Mouse (Mus musculus) embryonic stem cell, embryonic (primary cell): ENCODE results near the gene Aldh1a3.

ENCODE experiments used
- CTCF ChIA-PET, 4 experiments: fragments of 300-600 bp in 2 of 4; fragments of 350-600 bp in 2 of 4; sonication (Branson Sonifier 250); formaldehyde crosslinking; loops; one replicate each; lab custom pipeline; 2022; ENCODE audit warnings: inconsistent platforms in 2 of 4; lab: Charles Lee
- POLR2A ChIA-PET, 4 experiments: fragments of 300-600 bp in 2 of 4; fragments of 350-600 bp in 2 of 4; sonication (Branson Sonifier 250); formaldehyde crosslinking; loops; one replicate each; lab custom pipeline; 2022; ENCODE audit warnings: antibody characterized with exemption in 4 of 4, inconsistent platforms in 1 of 4; lab: Charles Lee

Aldh1a3 gene

DNA sequence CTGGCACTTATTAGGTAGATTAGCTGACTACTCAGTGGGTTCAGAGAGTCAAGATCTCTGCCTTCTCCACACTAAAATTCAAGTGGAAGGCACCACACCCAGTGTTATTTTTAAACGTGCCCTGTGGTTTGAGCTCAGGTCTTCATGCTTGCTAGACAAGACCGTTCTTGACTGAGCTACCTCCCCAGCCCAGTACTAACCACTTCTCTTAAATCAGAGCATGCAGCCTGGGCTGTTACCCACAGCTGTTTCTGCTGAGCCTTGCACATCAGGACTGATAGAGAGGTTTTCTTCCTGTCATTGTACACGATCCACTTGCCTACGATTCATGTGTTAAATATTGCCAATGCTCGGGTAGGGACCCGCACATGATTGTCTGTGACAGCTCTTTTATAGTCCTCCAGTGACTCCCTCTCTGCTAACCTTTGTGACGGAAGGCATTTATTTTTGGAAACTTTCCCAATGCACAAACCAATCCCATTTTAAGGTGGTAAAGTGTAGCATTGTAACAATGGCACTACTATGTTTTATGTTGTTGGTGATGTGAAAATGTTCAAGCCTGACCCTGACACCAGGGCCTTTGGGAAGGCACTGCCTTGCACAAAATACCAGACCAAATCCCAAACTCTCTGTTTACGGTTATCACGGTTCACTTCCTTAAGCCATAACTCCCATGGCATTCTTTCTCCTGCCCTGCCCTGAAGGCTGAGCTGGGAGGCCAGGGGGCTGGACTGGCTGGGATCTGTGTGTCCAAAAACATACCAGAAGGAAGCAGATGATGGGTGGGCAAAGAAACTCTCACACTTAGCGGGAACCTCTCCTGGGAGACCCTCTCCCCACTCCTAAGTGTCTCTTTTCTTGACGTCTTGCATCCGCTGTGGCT lies 11.7 kb upstream of the Aldh1a3 start:
- POLR2A ChIA-PET = interaction anchor here in 1 of 4 experiments (1.0 to 2.1 kb wide), 4 partner anchors 9 to 62 kb away, joined by 3 to 8 read pairs (median 3); partner anchors contain the start of gene Aldh1a3
- CTCF ChIA-PET = no interaction called here

GRCm38 (mm10) chr7:66434453-66434935 lies 7.2 kb upstream of the Aldh1a3 start:
- CTCF ChIA-PET = interaction anchor here (0.6 to 4.3 kb wide), 23 partner anchors 11 to 980 kb away, joined by 3 to 45 read pairs (median 3); no protein-coding TSS in a partner anchor
- POLR2A ChIA-PET = interaction anchor here in 2 of 4 experiments (1.0 to 2.2 kb wide), 5 partner anchors 11 to 56 kb away, joined by 3 to 8 read pairs (median 5); no protein-coding TSS in a partner anchor

DNA sequence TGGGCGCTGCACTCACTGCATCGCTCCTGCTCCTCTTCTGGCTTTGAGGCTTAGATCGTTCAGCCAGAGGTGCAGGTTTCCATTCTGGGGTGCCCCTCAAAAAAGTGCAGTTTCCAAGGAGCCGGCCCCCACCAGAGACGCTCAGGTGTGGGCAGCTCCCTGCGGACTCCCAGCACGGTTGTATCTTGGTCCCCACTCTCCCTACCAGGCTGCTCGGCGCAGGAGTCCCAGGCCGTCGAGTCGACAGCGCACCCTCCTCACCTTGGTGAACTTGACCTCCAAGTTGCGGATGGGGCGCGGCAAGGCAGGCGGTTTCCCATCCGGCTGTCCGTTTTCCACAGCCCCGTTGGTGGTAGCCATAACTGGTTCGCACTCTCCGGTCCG lies 272 bp downstream of the Aldh1a3 start:
- POLR2A ChIA-PET = interaction anchor here in 2 of 4 experiments (0.8 to 2.0 kb wide), 10 partner anchors 10 to 1218 kb away, joined by 3 to 9 read pairs (median 5); partner anchors contain the start of genes Asb7 (in 1 of the 2), Lins1 (in 1 of the 2) and Lrrc28 (in 1 of the 2)
- CTCF ChIA-PET = interaction anchor here in 2 of 4 experiments (0.7 to 1.5 kb wide), 8 partner anchors 8 to 1245 kb away, joined by 3 to 5 read pairs (median 4); partner anchors contain the start of genes Asb7 (in 1 of the 2) and Lins1 (in 1 of the 2)

DNA sequence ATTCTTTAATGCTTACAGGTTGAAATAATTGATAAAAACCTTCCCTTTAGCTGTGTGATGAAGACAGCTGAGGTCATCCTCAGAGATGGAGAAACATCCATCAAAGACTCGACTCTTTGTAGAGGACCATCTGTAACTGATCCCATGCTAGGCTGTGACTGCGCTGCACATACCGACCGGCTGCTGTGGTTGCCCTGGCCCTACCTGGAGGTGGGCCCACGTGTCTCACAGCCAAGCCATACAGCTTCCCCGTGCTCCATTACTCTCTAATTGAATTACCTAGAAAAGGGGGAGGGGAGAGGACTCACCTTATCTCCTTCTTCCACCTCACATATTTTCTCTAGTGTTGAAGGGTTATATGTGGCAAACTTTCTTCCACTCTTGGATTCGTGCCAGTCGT lies 5.4 kb downstream of the Aldh1a3 start:
- CTCF ChIA-PET = interaction anchor here (0.6 to 1.7 kb wide), 4 partner anchors 9 to 240 kb away, joined by 3 to 8 read pairs (median 4); no protein-coding TSS in a partner anchor
- POLR2A ChIA-PET = no interaction called here

GRCm38 (mm10) chr7:66418981-66419380 lies 8.3 kb downstream of the Aldh1a3 start:
- ChIA-PET CTCF (interaction anchor here in 2 of 4 experiments (0.7 to 1.1 kb wide), 3 partner anchors 8 to 271 kb away, joined by 3 read pairs; partner anchors contain the start of genes Aldh1a3 (in 1 of the 2) and Lins1 (in 1 of the 2)), POLR2A (interaction anchor here in 1 of 4 experiments (1.2 kb wide), 1 partner anchor 30 kb away, joined by 3 read pairs; no protein-coding TSS in a partner anchor)

DNA sequence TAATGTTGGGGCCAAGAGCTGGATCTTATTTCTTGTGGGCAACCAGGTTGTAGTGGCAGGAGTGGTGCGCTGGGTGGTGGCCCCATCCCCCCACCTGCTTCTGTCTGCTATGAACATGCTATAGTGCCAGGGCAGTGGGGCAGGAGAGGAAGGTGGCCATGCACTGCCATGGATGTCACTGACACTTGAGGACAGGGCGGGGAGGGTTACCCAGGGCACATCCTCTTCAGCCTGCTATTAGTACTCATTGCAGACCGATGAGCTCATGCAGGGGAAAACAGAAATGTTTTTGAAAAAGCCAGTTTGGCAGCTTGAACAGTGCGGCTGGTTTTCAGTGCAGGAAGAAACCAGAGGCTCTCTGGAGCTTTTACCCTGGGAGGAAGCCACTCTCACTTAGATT lies 10.5 kb downstream of the Aldh1a3 start:
- ChIA-PET POLR2A (interaction anchor here in 1 of 4 experiments (1.6 kb wide), 1 partner anchor 11 kb away, joined by 5 read pairs; the partner anchor contains the start of gene Aldh1a3), CTCF (interaction anchor here in 2 of 4 experiments (0.5 to 1.1 kb wide), 2 partner anchors 18 to 58 kb away, joined by 3 read pairs; no protein-coding TSS in a partner anchor)

- CTCF ChIA-PET = interaction anchor here in 1 of 4 experiments (4.3 kb wide), 1 partner anchor 248 kb away, joined by 14 read pairs; no protein-coding TSS in a partner anchor
- POLR2A ChIA-PET = no interaction called here
These were observed 14.2 kb downstream of the Aldh1a3 start for GRCm38 (mm10) chr7:66413093-66413492.

DNA sequence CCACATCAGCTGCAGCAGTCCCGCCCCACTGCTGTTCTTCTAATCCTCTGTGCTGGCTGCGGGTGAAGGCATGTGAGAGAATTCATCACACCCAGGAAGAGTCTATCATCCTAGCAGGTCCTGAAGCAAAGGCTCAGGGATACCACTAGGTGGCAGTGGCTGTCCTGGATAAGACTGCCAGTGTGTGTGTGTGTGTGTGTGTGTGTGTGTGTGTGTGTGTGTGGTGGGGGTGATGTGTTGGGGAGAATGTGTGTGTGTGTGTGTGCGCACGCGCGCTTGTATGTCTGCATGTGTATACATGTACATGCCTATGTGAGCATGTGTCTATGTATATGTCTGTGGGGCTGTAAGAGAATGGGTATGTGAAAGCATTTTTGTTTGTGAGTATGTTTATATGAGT lies 17.9 kb downstream of the Aldh1a3 start:
- CTCF ChIA-PET = interaction anchor here in 3 of 4 experiments (1.0 to 3.0 kb wide), 3 partner anchors 252 kb away, joined by 3 to 26 read pairs (median 7); no protein-coding TSS in a partner anchor
- POLR2A ChIA-PET = no interaction called here

GRCm38 (mm10) chr7:66406971-66407370 lies 20.3 kb downstream of the Aldh1a3 start:
- ChIA-PET POLR2A (interaction anchor here in 1 of 4 experiments (0.6 kb wide), 1 partner anchor 27 kb away, joined by 5 read pairs; no protein-coding TSS in a partner anchor), CTCF (interaction anchor here in 3 of 4 experiments (0.5 to 1.3 kb wide), 4 partner anchors 28 to 255 kb away, joined by 3 to 5 read pairs (median 4); no protein-coding TSS in a partner anchor)

GRCm38 (mm10) chr7:66405951-66406721 lies 21.2 kb downstream of the Aldh1a3 start:
- CTCF ChIA-PET = interaction anchor here in 1 of 4 experiments (1.7 kb wide), 1 partner anchor 255 kb away, joined by 5 read pairs; no protein-coding TSS in a partner anchor
- POLR2A ChIA-PET = no interaction called here

DNA sequence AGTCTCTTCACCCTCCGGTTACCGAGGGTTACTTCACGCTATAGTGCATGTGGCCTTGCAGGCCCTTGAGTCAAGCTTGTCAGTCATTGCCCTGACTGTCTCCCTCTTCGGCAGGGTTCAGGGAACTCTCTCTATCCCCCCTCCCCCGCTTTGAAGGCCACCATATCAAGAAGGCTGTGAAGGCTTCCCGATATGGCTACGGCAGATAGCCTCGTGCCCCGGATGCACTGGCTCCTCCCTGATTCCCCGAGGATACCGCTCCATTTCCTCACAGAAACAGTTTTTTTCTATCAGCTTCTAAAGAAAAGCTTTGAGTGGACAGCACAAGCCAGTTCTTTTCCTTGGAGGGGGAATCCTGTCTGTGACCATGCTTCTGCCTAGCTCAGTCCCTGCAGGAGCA lies 21.8 kb downstream of the Aldh1a3 start:
- ChIA-PET POLR2A (no interaction called here), CTCF (interaction anchor here in 2 of 4 experiments (0.5 to 1.7 kb wide), 2 partner anchors 256 to 1025 kb away, joined by 3 to 5 read pairs; no protein-coding TSS in a partner anchor)

DNA sequence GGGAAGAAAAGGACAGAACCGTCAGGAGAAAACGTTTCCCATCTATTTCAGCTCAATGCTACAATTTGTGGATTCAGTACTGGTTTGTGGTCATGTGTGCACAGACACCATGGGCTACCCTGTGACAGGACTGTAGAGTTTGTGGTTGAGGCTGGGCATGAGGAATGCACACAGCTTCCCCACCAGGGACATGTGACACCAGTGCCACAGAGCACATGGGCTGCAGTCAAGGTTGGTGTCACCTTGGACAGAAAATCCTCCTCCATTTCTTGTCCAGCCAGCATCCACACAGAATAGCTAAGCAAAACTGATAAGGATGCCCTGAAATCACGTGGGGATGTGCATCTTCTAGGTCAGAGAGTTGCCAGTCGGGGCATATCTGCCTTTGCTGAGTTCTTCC lies 22.5 kb downstream of the Aldh1a3 start:
- ChIA-PET POLR2A (no interaction called here), CTCF (interaction anchor here in 2 of 4 experiments (0.5 to 1.7 kb wide), 2 partner anchors 257 to 1024 kb away, joined by 3 to 5 read pairs; no protein-coding TSS in a partner anchor)

DNA sequence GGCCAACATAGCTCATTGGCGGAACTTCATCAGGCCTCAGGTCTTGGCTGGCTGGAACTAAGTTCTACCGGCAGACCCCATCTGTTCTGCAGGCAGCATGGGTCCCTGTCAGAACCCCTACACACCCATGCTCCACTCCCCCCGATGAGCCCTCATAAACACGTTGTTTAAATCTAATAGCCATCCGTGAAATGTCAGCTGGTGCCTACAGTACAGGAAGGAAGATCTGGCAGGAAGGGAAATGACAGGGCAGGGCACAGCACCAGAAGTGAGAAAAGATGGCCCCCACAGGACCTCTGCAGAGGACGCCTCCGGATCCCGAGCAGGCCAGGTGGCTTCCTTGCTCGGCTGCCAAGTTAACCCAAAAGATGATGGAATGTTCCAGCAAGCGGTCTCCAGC lies 23.2 kb downstream of the Aldh1a3 start:
- CTCF ChIA-PET = interaction anchor here in 1 of 4 experiments (1.7 kb wide), 1 partner anchor 257 kb away, joined by 5 read pairs; no protein-coding TSS in a partner anchor
- POLR2A ChIA-PET = no interaction called here

DNA sequence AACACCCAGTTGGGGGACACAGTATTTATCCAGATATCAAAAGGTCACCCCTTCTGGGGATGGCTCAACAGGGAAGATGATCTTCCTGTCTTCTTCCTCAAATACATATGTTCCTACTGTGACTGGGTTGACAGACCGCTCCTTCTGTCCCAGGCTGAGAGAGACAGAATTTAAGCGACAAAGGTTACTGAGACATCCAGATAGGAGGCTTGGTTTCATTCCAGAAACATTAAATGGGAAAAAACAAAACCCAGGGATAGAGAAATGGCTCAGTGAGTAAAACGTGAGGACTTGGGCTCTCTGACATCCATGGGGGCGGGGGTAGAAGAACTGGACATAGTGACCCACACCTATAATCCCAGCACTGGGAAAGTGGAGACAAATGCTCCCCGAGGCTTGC lies 24.4 kb downstream of the Aldh1a3 start:
- CTCF ChIA-PET = interaction anchor here in 1 of 4 experiments (0.6 kb wide), 1 partner anchor 301 kb away, joined by 3 read pairs; no protein-coding TSS in a partner anchor
- POLR2A ChIA-PET = no interaction called here

DNA sequence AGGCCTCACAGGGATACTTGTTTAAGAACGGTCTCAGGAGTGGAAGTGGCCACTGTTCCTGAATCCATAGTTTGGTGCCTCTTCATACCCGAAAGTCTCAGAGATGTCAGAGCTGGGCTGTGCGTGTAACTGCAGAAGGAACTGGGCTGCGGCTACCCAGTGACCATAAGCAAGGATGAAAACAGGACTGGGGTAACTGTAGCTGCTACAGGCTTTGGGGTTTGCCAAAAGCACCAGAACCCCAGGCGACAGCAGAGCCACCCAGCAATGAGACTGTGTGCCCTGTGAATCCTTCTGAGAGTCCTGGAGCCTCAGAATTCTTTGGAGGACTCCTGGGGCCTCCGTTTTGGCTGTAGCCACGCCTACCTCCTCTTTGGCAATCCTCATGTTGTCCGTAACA lies 25.7 kb downstream of the Aldh1a3 start:
- POLR2A ChIA-PET = no interaction called here
- CTCF ChIA-PET = no interaction called here

GRCm38 (mm10) chr7:66397288-66397687 lies 30.0 kb downstream of the Aldh1a3 start:
- ChIA-PET CTCF (no interaction called here), POLR2A (no interaction called here)
